Mouse (Mus musculus) monocyte, adult 59 days (primary cell): ENCODE results near the gene Arhgap19. TPM values are rescaled to one million over a fixed set of nuclear protein-coding genes. Genes with fewer than 3 reads are reported as not detected.

Experiments used
- total RNA-seq, 2 experiments: library from RNA; stranded (reverse); gene quantifications; one replicate each; pipeline ENCODE4 v1.2.4; 2023

Arhgap19 gene
- 10 to 100 TPM; 10.9 to 12.3 TPM for total RNA-seq

GRCm38 (mm10) chr19:41801742-41802369, at the start of gene Arhgap19:
Gene Arhgap19 (minus strand): TSS chr19:41802047.

GRCm38 (mm10) chr19:41847992-41848851, 46.4 kb upstream of the Arhgap19 start, which contains the start of gene Frat2:
Gene Frat2 (minus strand): TSS chr19:41848132.

GRCm38 (mm10) chr19:41829381-41830105, 27.7 kb upstream of the Arhgap19 start, which contains the start of gene Frat1:
Gene Frat1 (plus strand): TSS chr19:41829970.

GRCm38 (mm10) chr19:41743396-41743795, 58.5 kb downstream of the Arhgap19 start, which contains the start of gene Slit1:
Gene Slit1 (minus strand): TSS chr19:41743665.

Other genes starting within 250 kb of the Arhgap19 start
- 10 to 100 TPM; 21.6 to 21.9 TPM for gene Gm340, start 219.7 kb downstream of the Arhgap19 start, total RNA-seq
- 1 to 10 TPM in 1 of 2 experiments, under 1 TPM in 1; 0.76 to 1.0 TPM for gene Slit1, start 58.4 kb downstream of the Arhgap19 start, total RNA-seq
- 10 to 100 TPM; 30.9 to 31.2 TPM for gene Frat1, start 27.9 kb upstream of the Arhgap19 start, total RNA-seq
- gene Frat2, start 46.1 kb upstream of the Arhgap19 start, total RNA-seq: 10 to 100 TPM; 41.7 to 46.7 TPM
- 10 to 100 TPM; 13.8 to 16.4 TPM for gene Rrp12, start 94.1 kb upstream of the Arhgap19 start, total RNA-seq
- gene Pgam1, start 109.9 kb upstream of the Arhgap19 start, total RNA-seq: 100 to 1,000 TPM; 107 to 128 TPM
- 10 to 100 TPM; 20.4 to 21.1 TPM for gene Exosc1, start 131.4 kb upstream of the Arhgap19 start, total RNA-seq
- 10 to 100 TPM; 27.0 to 29.7 TPM for gene Zdhhc16, start 131.4 kb upstream of the Arhgap19 start, total RNA-seq
- 10 to 100 TPM; 56.1 to 70.5 TPM for gene Mms19, start 179.1 kb upstream of the Arhgap19 start, total RNA-seq
- 10 to 100 TPM; 43.3 to 44.9 TPM for gene Ubtd1, start 179.7 kb upstream of the Arhgap19 start, total RNA-seq
- gene Ankrd2, start 234.0 kb upstream of the Arhgap19 start, total RNA-seq: not detected
- gene Hoga1, start 243.6 kb upstream of the Arhgap19 start, total RNA-seq: 1 to 10 TPM in 1 of 2 experiments, under 1 TPM in 1; 0.66 to 1.5 TPM